Mouse (Mus musculus) brain, embryonic 14.5 days (tissue): ENCODE measurements at regions not wholly inside any gene's neighbourhood (a gene's known extent, or its start where the extent isn't known, plus 50 kb on each side); places are given as distances from the start of the nearest gene placed in this dataset.

Source experiments
- CTCF ChIP-seq: fragments of 200-500 bp; IDR thresholded peaks from 2 replicates; pipeline ENCODE4 v1.5.1; 2012; ENCODE audit warnings: inconsistent platforms, mild to moderate bottlenecking, moderate library complexity, borderline replicate concordance; ENCODE audit not compliant: insufficient read depth, insufficient read length; ENCODE audit errors: extremely low read depth
- POLR2A ChIP-seq: fragments of 200-500 bp; IDR thresholded peaks from 2 replicates; pipeline ENCODE4 v1.6.1; 2012; ENCODE audit warnings: mild to moderate bottlenecking, inconsistent platforms, borderline replicate concordance; ENCODE audit not compliant: poor library complexity, insufficient read depth, insufficient read length, severe bottlenecking; ENCODE audit errors: extremely low read depth

GRCm38 (mm10) chr4:95105424-95105823 is 53.4 kb upstream of the Jun start:
- TF ChIP-seq CTCF: no peak
- no peak for TF ChIP-seq POLR2A
